Mouse (Mus musculus): ENCODE data around the gene Ltbp1. TPM values are rescaled to one million over a fixed set of nuclear protein-coding genes. Genes with fewer than 3 reads are reported as not detected.

The Ltbp1 gene
- polyA plus RNA-seq (2015; fragmentation: Nextera tagmentation; extraction: Ambion mirVana) = 3.0 and 3.7 TPM in 2 replicates

DNA sequence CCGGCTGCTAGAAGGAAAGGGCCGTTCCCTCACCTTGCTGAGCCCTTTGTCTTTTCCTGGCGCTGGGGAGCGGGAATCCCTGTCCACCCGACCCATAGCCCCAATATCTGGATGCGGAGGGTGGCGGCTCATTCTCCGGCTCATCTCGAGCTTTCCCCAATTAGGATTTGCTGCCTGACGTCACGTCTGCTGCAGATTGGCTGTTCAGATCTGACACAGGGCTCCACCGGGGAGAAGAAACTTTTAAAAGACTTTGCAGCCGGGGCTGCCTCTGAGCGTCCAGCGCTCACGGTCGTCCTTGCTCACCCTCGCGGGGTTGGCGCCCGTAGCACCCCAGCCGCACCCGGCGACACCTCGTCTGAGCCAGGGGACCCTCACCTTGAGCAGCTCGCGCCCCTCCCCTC, at the start of gene Ltbp1:
Gene Ltbp1, plus strand, starts transcription at position 288 of the 404 bp plus-strand sequence.
- peak; percentile 89 for ATAC-seq
- Histone ChIP-seq H3K9me3 (replicated peaks) (no peaks in the 10 kb centered on the region), H3K9ac (peak within 1 kb of the TSS; percentile 80), H3K4me1 (peaks cover 12% of the 10 kb centered on the region; the same call in 1 of the 2 replicates), H3K27me3 (peaks cover 12% of the 10 kb centered on the region; the same call in 1 of the 2 replicates), H3K27ac (peak within 1 kb of the TSS; percentile 44), H3K4me3 (peak within 1 kb of the TSS; percentile 80), H3K4me2 (peak within 1 kb of the TSS; percentile 99), H3K36me3 (ENCODE audit: poor library complexity, severe bottlenecking) (no peaks in the 10 kb centered on the region)
- WGBS = under 1% methylated on average over 25 of the region's 27 CpGs

DNA sequence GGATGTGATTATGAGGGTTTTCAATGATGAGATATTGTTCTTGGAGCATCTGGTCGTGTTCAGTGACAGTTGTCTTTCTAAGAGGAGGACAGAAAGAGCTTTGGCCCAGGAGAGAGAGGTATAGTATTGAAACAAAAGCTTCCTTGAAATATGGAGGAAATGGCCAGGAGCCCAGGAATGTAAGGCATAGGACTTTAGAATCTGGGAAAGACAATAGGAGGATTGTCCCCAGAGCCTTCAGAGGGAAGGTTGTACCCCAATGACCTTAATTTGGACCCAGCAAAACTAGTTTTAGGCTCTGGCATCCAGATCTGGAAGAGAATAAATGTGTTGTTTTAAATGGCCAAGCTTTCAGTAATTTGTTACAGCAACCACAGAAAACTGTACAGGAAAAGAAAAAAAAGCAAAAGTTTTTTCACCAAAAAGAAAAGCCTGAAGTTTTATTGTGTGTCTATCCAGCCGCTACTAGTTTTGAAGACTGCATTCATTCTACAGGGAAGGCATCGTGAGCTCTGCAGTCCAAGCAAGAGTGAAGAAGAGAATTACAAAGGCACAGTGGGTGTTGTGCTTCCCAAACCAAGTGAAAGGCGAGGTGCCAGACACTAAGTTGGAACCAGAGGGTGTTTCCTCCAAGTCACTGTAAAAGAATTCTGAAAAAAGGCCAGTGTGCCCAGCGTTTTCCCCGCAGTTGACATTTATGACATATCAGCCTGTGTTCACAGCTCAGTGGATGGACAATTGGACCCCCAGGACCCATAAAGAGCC, 45.7 kb upstream of the Ltbp1 start:
- Histone ChIP-seq H3K9ac (no peak overlapping the region), H3K27ac (no peak overlapping the region), H3K4me3 (no peak overlapping the region), H3K36me3 (ENCODE audit: poor library complexity, severe bottlenecking) (no peaks in the 10 kb centered on the region), H3K4me1 (no peaks in the 10 kb centered on the region), H3K27me3 (no peaks in the 10 kb centered on the region), H3K4me2 (no peak overlapping the region), H3K9me3 (replicated peaks) (no peaks in the 10 kb centered on the region)
- 46% methylated on average over 6 of the region's 6 CpGs for WGBS
- no peak for ATAC-seq

DNA sequence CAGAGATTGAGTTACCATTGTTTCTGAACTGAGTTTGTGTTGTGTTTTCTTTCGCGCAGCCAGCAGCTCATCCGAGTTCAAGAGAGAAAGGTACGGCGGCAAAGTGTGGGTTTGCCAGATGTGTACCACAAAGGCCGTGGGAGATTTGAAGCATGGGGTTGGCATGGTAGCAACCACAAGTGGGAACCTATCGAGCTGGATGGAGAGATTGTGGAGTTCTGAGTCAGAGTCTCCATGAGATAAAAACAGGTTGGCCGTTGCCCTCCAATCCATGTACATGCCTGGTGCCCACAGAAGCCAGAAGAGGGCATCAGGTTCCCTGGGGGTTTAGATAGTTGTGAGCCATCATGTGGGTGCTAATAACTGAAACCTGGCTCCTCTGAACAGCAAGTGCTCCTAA, 42.1 kb upstream of the Ltbp1 start:
- ATAC-seq = no peak
- Histone ChIP-seq H3K27me3 (no peaks in the 10 kb centered on the region), H3K27ac (no peak overlapping the region), H3K36me3 (ENCODE audit: poor library complexity, severe bottlenecking) (no peaks in the 10 kb centered on the region), H3K4me3 (no peak overlapping the region), H3K9ac (no peak overlapping the region), H3K9me3 (replicated peaks) (no peaks in the 10 kb centered on the region), H3K4me2 (no peak overlapping the region), H3K4me1 (0 out of 2 replicates have a peak, but pooled peaks cover 5% of the 10 kb centered on the region)
- WGBS = 96% methylated on average over 8 of the region's 8 CpGs

DNA sequence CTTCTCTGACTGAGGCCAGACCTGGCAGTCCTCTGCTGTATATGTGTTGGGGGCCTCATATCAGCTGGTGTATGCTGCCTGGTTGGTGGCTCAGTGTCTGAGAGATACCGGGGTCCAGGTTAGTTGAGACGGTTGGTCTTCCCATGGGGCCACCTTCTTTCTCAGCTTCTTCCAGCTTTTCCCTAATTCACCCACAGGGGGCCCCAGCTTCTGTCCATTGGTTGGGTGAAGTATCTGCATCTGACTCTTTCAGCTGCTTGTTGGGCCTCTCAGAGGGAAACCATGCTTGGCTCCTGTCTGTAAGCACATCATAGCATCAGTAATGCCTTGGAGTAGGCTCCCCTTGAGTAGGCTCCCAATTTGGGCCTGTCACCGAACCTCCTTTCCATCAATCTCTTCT, 41.5 kb upstream of the Ltbp1 start:
- Histone ChIP-seq H3K36me3 (ENCODE audit: poor library complexity, severe bottlenecking) (no peaks in the 10 kb centered on the region), H3K9me3 (replicated peaks) (no peaks in the 10 kb centered on the region), H3K4me3 (no peak overlapping the region), H3K9ac (no peak overlapping the region), H3K4me1 (peaks cover 6% of the 10 kb centered on the region; the same call in 1 of the 2 replicates), H3K27me3 (no peaks in the 10 kb centered on the region), H3K27ac (no peak overlapping the region), H3K4me2 (no peak overlapping the region)
- WGBS = 92% methylated on average over 3 of the region's 3 CpGs
- ATAC-seq = no peak

DNA sequence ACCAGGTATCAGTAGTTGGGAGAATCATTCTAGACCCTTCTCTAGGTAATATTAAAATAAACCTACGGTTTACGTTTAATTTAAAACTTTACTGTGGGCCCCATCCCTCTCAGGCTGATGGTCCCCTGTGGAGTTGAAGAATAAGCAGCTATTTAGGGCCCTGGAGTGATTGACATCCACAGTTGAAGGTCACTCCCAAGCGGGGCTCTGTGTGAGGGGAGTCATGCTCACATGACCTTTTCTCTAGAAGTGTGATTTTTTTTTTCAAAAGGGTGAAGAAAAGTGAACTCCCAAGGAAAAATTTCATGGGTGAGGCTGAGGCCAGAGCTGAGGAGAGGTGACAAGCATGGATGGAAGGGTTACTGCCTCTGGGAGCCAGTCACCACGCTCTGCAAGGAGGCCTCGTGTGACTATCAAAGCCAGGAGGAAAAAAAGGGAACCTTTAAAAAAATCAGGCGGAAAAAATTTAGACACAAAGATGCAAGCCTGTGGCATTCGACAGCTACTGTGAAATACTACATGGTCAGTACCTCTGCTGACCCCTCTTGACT, 38.0 kb upstream of the Ltbp1 start:
- no peaks in the 10 kb centered on the region for H3K27me3 ChIP-seq
- WGBS = 30% methylated on average over 7 of the region's 7 CpGs
- no peak overlapping the region for H3K27ac ChIP-seq
- H3K36me3 ChIP-seq (ENCODE audit: poor library complexity, severe bottlenecking) = no peaks in the 10 kb centered on the region
- no peak overlapping the region for H3K9ac ChIP-seq
- no peak overlapping the region for H3K4me2 ChIP-seq
- ATAC-seq = no peak
- H3K9me3 ChIP-seq (replicated peaks) = no peaks in the 10 kb centered on the region
- H3K4me3 ChIP-seq = no peak overlapping the region
- H3K4me1 ChIP-seq = peaks cover 12% of the 10 kb centered on the region; the same call in 1 of the 2 replicates

DNA sequence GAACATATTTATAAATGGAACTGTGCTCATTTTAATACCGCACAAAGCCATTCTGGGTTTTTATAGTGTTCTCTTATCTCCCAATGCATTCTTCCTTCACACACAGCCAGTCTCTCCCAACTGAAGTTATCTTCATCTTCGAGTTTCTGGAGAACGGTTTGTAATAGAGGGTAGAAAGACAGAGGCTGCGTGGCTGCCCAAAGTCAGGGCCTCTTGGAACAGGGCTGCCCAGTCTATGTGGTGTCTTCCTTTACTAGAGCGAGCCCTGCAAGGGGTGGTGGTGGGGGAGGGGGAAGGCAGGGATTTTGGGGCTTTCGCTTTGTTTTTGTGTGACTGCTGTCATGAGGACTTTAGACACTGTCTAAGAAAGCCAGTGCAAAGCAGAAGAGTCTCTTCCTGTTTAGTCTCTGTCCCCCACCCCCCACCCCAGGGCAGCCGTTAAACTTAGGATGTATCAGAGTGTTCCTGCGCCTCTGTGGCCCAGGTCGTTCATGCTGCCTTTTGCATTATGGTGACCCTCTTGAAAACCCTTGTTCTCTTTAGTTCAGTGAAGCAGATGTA, 37.1 kb upstream of the Ltbp1 start:
- H3K9me3 ChIP-seq (replicated peaks) = no peaks in the 10 kb centered on the region
- 65% methylated on average over 9 of the region's 9 CpGs for WGBS

DNA sequence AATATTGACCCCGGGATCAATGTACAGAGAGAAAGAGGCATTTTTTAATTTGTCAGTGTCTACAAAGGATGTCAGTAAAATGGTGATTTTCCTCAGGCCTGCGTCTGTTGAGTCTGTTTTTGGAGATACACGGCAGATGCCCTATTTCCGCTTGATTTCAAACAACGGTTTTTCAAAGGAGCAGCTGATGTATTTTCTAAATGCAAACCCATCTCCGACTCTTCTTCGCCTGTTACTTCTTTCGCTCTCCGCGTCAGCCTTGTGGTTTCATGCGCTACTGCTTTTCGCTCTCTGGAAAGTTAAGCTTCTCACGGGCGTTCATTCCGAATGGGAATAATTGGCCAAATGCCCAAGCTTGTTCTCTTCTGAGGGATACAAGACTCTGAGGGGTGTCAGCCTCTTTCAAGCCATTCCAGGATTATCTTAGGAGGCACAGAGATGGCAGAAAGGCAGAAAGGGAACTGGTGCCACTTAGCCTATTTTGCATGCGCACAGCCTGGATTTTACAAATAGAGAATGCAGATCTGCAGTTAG, 36.6 kb upstream of the Ltbp1 start:
- no peak overlapping the region for H3K9ac ChIP-seq
- ATAC-seq = peak; percentile 53
- WGBS = 46% methylated on average over 16 of the region's 16 CpGs
- no peak overlapping the region for H3K27ac ChIP-seq
- H3K4me1 ChIP-seq = peaks cover 12% of the 10 kb centered on the region; the same call in 1 of the 2 replicates
- H3K4me2 ChIP-seq = no peak overlapping the region
- no peaks in the 10 kb centered on the region for H3K27me3 ChIP-seq
- H3K36me3 ChIP-seq (ENCODE audit: poor library complexity, severe bottlenecking) = no peaks in the 10 kb centered on the region
- no peaks in the 10 kb centered on the region for H3K9me3 ChIP-seq (replicated peaks)
- H3K4me3 ChIP-seq = no peak overlapping the region

More for the DNA sequence above, 37.1 kb upstream of the Ltbp1 start:
- no peak overlapping the region for H3K4me3 ChIP-seq
- peak; percentile 6; the same call in 1 of the 2 replicates for ATAC-seq
- H3K4me2 ChIP-seq = no peak overlapping the region
- H3K36me3 ChIP-seq (ENCODE audit: poor library complexity, severe bottlenecking) = no peaks in the 10 kb centered on the region
- H3K27me3 ChIP-seq = no peaks in the 10 kb centered on the region
- peaks cover 12% of the 10 kb centered on the region; the same call in 1 of the 2 replicates for H3K4me1 ChIP-seq
- no peak overlapping the region for H3K9ac ChIP-seq
- H3K27ac ChIP-seq = no peak overlapping the region

DNA sequence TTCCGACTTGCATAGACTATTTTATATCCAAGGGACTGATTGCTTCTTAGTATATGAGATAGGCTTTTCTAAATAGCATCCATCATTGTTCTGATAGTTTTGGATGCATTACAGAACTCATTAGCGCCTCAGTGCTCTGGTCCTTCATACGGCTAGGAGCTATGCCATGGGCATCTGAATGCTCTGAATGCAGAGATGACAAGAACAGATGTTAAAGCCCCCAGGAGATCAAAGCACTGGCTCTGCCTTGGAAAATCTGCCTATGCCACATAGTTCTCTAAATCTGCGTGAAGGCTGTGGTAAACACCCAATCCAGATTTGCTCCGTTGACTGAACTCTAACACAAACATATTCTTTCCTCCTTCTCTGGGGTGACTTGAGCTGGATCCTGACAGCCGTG, 30.2 kb upstream of the Ltbp1 start:
- no peaks in the 10 kb centered on the region for H3K9me3 ChIP-seq (replicated peaks)
- no peak overlapping the region for H3K27ac ChIP-seq
- H3K27me3 ChIP-seq = no peaks in the 10 kb centered on the region
- H3K4me1 ChIP-seq = peaks cover 16% of the 10 kb centered on the region
- no peak overlapping the region for H3K4me2 ChIP-seq
- peak; percentile 70 for ATAC-seq
- WGBS = 70% methylated on average over 6 of the region's 6 CpGs
- H3K36me3 ChIP-seq (ENCODE audit: poor library complexity, severe bottlenecking) = no peaks in the 10 kb centered on the region
- no peak overlapping the region for H3K9ac ChIP-seq
- H3K4me3 ChIP-seq = no peak overlapping the region

DNA sequence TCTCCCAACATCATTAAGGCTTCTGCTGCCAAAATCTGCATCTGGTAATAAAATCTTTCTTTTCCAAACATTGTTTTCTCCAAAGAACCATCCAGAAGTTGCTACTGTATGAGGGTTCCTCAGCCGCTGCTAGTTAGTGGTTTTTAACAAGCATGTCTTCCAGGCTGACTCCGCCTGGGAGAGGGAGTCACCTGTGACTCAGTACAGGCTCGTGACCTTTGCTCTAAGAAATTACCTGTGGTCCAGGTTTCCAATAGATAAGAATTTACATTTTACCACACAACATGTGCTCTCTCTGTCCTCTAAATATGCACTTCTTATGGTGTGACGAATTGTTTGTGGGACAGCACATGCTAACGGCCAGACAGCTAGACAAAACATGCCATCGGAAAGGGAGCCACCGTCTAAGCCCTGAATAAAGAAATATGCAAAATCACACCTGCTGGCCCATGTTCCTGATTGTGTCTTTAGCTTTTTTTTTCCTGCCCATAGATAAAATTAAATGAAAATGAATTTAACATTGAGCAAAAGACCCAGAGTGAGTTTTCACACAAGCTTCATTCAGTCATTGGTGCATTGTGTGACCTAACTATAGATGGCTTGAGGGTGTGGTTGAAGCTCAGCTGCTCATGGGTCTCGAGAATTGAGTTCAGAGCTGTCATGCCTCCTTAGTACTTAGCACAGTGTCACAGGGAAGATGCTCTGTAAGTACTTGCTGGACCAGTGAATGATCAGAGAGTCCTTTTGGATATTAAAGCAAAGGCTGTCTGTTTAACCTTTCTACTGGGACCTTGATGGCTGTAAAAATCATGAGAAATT, 29.0 kb upstream of the Ltbp1 start:
- no peaks in the 10 kb centered on the region for H3K27me3 ChIP-seq
- no peak overlapping the region for H3K9ac ChIP-seq
- peaks cover 16% of the 10 kb centered on the region for H3K4me1 ChIP-seq
- WGBS = 63% methylated on average over 8 of the region's 8 CpGs
- H3K27ac ChIP-seq = no peak overlapping the region
- no peaks in the 10 kb centered on the region for H3K36me3 ChIP-seq (ENCODE audit: poor library complexity, severe bottlenecking)
- H3K4me2 ChIP-seq = no peak overlapping the region
- no peaks in the 10 kb centered on the region; the same call in 1 of the 2 replicates for H3K9me3 ChIP-seq (replicated peaks)
- no peak overlapping the region for H3K4me3 ChIP-seq
- ATAC-seq = peak; percentile 66; the same call in 1 of the 2 replicates

DNA sequence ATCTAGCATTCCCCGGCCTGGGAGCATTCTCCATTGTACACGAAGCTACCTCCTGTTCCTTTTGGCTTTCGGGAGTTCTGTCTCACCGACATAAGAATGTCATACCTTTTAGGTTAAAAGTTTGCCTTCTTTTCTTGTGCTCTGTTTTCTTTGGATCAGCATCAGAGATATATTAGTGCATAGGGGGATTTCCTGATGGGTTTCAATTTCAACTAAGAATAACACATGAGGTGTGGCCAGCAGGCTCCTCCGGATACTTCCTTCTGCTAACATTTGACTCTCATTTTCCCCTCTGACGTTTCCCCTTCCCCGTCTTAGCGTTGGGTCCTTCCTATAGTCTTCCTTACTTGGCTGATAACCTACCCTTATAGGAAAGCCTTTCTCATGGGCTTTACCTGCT, 25.6 kb upstream of the Ltbp1 start:
- no peak overlapping the region for H3K27ac ChIP-seq
- H3K9ac ChIP-seq = no peak overlapping the region

DNA sequence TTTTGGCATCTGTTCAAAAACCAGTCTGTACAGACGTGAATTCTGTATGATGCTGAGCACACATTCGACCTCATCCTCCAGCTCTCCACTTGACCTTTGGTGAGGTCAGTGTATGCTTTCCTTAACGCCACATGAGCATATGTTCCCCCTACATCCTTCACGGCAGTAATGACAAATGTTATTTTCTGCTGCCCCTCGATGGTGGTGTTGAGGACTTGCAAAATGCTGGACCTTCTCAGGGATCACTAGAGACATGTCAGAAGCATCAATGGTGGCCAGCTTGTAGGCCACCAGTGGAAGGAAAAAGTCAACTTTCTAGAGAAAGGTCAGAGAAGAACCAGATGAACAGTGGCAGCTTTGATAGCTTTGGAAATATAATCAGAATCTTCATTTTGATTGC, 23.7 kb upstream of the Ltbp1 start:
- H3K36me3 ChIP-seq (ENCODE audit: poor library complexity, severe bottlenecking) = no peaks in the 10 kb centered on the region
- H3K9ac ChIP-seq = no peak overlapping the region
- H3K9me3 ChIP-seq (replicated peaks) = no peaks in the 10 kb centered on the region; the same call in 1 of the 2 replicates
- 84% methylated on average over 5 of the region's 5 CpGs for WGBS
- H3K27ac ChIP-seq = no peak overlapping the region
- H3K4me3 ChIP-seq = no peak overlapping the region
- no peaks in the 10 kb centered on the region for H3K4me1 ChIP-seq
- no peak for ATAC-seq
- H3K27me3 ChIP-seq = no peaks in the 10 kb centered on the region
- H3K4me2 ChIP-seq = no peak overlapping the region

More for the DNA sequence above, 25.6 kb upstream of the Ltbp1 start:
- Histone ChIP-seq H3K27me3 (no peaks in the 10 kb centered on the region), H3K4me2 (no peak overlapping the region), H3K4me3 (no peak overlapping the region), H3K36me3 (ENCODE audit: poor library complexity, severe bottlenecking) (no peaks in the 10 kb centered on the region), H3K9me3 (replicated peaks) (no peaks in the 10 kb centered on the region; the same call in 1 of the 2 replicates), H3K4me1 (peaks cover 16% of the 10 kb centered on the region)
- 87% methylated on average over 8 of the region's 8 CpGs for WGBS
- ATAC-seq = no peak

Measured in forebrain, embryonic 13.5 days (tissue).